Mouse (Mus musculus) left cerebral cortex, postnatal 14 days (tissue): ENCODE data around the gene Tsc2. TPM values are rescaled to one million over a fixed set of nuclear protein-coding genes. Genes with fewer than 3 reads are reported as not detected.

Experiments used
- DNase-seq, 2 experiments: peaks; one replicate each; pipeline ENCODE4 v3.0.0; 2021 to 2022; ENCODE audit warnings: low spot score in 2 of 2, mixed read lengths in 1 of 2
- intact Hi-C: fragments of 180-260 bp; cut with DNase I; formaldehyde crosslinking; loops from one replicate; pipeline ENCODE4 v1.15.1; 2025
- microRNA-seq, 2 experiments: library from miRNA; unstranded; fragments of <30 nt; microRNA quantifications; one replicate each; pipeline ENCODE4 v1.2.0; 2022
- total RNA-seq, 2 experiments: library from RNA; stranded (reverse); gene quantifications; 2 replicates each; pipeline ENCODE4 v1.2.3; 2021

Gene Tsc2
- total RNA-seq, 2 experiments from 2014 or later, result 122 to 130 TPM

DNA sequence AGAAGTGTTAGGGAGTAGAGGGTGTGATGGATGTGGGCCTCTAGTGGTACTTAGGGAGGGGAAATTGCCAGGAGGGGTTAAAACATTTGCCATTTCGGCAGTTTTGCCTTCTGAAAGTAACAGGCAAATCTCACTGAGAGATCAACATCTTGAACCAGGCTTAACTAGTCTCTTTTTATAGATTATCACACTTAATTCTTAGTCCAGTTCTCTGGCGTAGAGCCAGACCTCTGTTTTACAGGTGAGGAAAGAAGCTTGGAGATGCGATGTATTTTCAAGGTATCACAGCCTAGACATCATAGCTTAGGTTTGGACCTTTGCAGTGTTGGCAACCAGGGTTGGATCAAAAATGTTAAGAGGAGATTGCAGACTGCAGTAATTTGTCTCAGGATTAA, 81.4 kb downstream of the Tsc2 start:
- intact Hi-C loops, result no loop called here
- DNase-seq, result no peak

GRCm38 (mm10) chr17:24550416-24551049, 81.9 kb downstream of the Tsc2 start:
- DNase-seq, result peak; percentile 81 to 82
- intact Hi-C loops, result no loop called here

DNA sequence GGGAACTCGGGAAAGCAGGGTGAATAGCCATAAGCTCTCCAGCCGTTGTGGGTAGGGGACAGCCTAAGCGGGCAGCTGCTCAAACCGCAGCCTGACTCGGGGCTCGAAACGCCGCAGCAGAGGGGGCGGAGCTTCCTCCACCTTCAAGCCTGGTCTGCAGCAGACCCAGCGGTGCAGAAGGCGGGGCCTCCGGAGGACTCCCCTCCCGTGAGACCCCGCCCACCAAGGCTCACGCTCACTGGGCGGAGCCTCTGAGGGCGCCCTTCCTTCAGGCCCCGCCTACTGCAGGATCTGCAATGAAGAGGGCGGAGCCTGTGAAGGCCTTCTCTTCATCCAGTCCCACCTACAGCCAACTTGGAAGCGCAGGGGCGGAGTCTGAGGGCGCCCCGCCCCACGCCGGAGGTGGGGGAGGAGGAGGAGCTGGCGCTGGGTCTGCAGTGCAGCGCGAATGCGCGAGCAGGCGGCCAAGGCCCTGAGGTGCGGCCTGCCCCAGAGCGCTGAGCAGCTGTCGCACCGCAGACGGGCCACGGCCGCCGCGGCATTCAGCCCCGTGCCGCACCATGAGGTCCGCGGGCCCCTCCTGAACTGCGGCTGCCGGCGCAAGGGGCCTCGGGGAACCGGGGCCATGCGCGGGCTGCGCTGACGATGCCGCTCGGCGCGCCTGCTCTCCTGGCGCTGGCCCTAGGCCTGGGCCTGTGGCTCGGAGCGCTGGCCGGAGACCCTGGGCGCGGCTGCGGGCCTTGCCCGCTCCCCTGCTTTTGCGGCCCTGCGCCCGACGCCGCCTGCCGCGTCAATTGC, 82.6 kb downstream of the Tsc2 start, which contains the start of gene Pkd1:
Gene Pkd1, plus strand, starts transcription at position 217 of the 798 bp plus-strand sequence.
- intact Hi-C loops, result no loop called here
- peak; percentile 98 for DNase-seq

DNA sequence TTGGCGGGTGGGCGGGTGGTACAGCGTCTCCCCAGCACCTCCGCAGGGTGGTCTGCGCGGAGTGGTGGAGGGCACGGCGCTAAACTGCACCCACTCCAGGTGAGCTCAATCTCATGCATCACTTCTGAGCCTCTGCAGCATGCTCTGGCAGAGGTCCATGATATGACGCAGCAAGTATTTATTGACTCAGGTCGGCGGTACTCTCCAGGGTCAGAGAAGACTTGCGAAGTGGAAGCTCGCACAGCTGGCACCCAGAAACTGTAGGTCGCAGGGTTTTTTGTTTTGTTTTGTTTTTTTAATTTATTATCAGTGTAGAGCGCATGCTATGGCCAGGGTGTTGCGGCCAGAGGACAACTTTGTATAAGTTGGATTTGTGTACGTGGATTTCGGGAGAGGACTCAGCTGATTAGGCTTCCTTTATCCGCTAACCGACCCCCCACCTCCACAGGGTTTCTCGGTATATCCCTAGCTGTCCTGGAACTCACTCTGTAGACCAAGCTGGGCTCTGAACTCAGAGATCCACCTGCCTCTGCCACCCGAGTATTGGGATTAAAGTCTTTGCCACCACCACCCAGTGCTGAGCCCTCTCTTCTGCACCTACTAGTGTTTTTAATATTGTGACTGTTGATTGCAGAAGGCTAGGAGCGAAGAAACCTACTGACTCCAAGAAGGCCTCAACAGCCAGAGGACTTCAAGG, 83.4 kb downstream of the Tsc2 start:
- intact Hi-C loops, result no loop called here
- DNase-seq, result no peak

DNA sequence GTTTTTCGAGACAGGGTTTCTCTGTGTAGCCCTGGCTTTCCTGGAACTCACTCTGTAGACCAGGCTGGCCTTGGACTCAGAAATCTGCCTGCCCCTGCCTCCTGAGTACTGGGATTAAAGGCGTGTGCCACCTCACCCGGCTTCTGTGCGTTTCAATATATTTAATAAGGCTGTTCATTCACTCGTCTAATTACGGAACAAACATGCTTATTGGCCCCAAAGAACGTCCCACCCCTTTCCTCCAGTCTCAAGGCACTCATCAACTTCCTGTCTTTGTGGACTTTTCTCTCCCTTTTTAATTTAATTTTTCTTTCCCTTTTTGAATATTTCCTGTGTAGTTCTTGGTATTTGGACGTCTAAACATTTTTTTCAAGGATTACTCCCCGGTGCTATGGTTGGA, 84.0 kb downstream of the Tsc2 start:
- no peak for DNase-seq
- intact Hi-C loops, result no loop called here

DNA sequence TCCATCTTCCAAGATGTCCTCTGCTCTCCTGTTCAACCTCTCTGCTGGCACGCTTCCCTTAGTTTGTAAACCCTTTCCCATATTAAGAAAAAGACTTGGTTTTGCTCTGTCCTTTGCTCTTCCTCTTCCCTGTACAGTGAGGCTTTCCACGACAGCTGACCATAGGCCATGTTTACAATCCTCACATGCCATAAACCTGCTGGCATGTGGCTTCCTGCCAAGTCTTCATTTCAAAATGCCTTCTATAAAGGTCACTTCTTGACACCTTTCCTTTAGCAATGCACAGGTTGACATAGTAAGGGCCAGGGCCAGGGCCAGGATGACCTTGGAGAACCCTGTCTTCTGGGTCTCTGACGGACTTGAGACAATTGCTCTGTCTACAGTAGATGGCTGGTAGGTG, 86.2 kb downstream of the Tsc2 start:
- intact Hi-C loops, result no loop called here
- no peak for DNase-seq

Small RNAs within 50 kb of the gene (microRNA-seq; reads per million reads assigned to microRNA genes)
- 1.3 to 5.3 reads per million in 2 experiments for gene Gm24589

Other genes with a start within 250 kb of the Tsc2 start
- gene Rnps1, start 218.1 kb downstream of the Tsc2 start, total RNA-seq, result 100 to 1,000 TPM; 141 to 145 TPM
- gene Eci1, start 206.0 kb downstream of the Tsc2 start, total RNA-seq, result 10 to 100 TPM; 22.3 to 22.4 TPM
- 1 to 10 TPM; 4.8 to 6.5 TPM for gene Dnase1l2, start 189.5 kb downstream of the Tsc2 start, total RNA-seq
- gene E4f1, start 162.3 kb downstream of the Tsc2 start, total RNA-seq, result 10 to 100 TPM; 31.2 to 33.1 TPM
- 10 to 100 TPM; 70.6 to 74.9 TPM for gene Pgp, start 162.2 kb downstream of the Tsc2 start, total RNA-seq
- 1 to 10 TPM; 1.7 to 1.8 TPM for gene Bricd5, start 158.7 kb downstream of the Tsc2 start, total RNA-seq
- 10 to 100 TPM; 32.3 to 36.9 TPM for gene Mlst8, start 153.6 kb downstream of the Tsc2 start, total RNA-seq
- 100 to 1,000 TPM; 134 to 145 TPM for gene Caskin1, start 144.0 kb downstream of the Tsc2 start, total RNA-seq
- gene Traf7, start 104.7 kb downstream of the Tsc2 start, total RNA-seq, result 10 to 100 TPM; 86.8 to 91.7 TPM
- gene Rab26, start 98.4 kb downstream of the Tsc2 start, total RNA-seq, result 10 to 100 TPM; 36.2 to 40.4 TPM
- gene Pkd1, start 82.8 kb downstream of the Tsc2 start, total RNA-seq, result 10 to 100 TPM; 68.6 to 78.7 TPM
- 1 to 10 TPM; 4.4 to 5.0 TPM for gene Nthl1, start 50 bp upstream of the Tsc2 start, total RNA-seq
- gene Slc9a3r2, start 17.7 kb upstream of the Tsc2 start, total RNA-seq, result 10 to 100 TPM; 52.6 to 53.0 TPM
- gene Npw, start 25.8 kb upstream of the Tsc2 start, total RNA-seq, result 1 to 10 TPM in 1 of 2 experiments, under 1 TPM in 1; 0.95 to 1.4 TPM
- 10 to 100 TPM; 37.9 to 39.3 TPM for gene Zfp598, start 37.1 kb upstream of the Tsc2 start, total RNA-seq
- 100 to 1,000 TPM; 228 to 245 TPM for gene Syngr3, start 57.3 kb upstream of the Tsc2 start, total RNA-seq
- gene Gfer, start 63.5 kb upstream of the Tsc2 start, total RNA-seq, result 10 to 100 TPM; 19.0 to 19.1 TPM
- 1 to 10 TPM; 2.5 to 3.6 TPM for gene Noxo1, start 63.6 kb upstream of the Tsc2 start, total RNA-seq
- gene Tbl3, start 75.0 kb upstream of the Tsc2 start, total RNA-seq, result 10 to 100 TPM; 28.5 to 29.2 TPM
- gene Rnf151, start 85.4 kb upstream of the Tsc2 start, total RNA-seq, result not detected
- gene Rps2, start 85.5 kb upstream of the Tsc2 start, total RNA-seq, result 100 to 1,000 TPM; 492 to 494 TPM
- 100 to 1,000 TPM; 184 to 189 TPM for gene Ndufb10, start 91.8 kb upstream of the Tsc2 start, total RNA-seq
- under 1 TPM; 0.35 to 0.38 TPM for gene Rpl3l, start 95.2 kb upstream of the Tsc2 start, total RNA-seq
- 10 to 100 TPM; 38.4 to 38.7 TPM for gene Msrb1, start 104.0 kb upstream of the Tsc2 start, total RNA-seq
- gene Hs3st6, start 120.4 kb upstream of the Tsc2 start, total RNA-seq, result under 1 TPM; 0.31 to 0.59 TPM
- gene Meiob, start 171.7 kb upstream of the Tsc2 start, total RNA-seq, result not detected
- 100 to 1,000 TPM; 120 to 135 TPM for gene Hagh, start 207.5 kb upstream of the Tsc2 start, total RNA-seq
- gene Fahd1, start 217.7 kb upstream of the Tsc2 start, total RNA-seq, result 10 to 100 TPM; 15.8 to 19.4 TPM
- not detected for gene Igfals, start 233.4 kb upstream of the Tsc2 start, total RNA-seq